In genomic region chr10:42950252-42950751, GRCm38 (mm10) we compare ENCODE assay signal across 8 mouse cellular contexts.
DNase-seq lines count a peak whose midpoint lies in the region; ATAC-seq lines count a peak whose summit lies in the region.

No protein-coding gene starts in this region.

- H3K4me1 ChIP-seq in intestine, embryonic 14.5 days (replicated peaks; ENCODE audit: control insufficient read depth, insufficient read depth, low read length): peaks cover 14% of the 10 kb centered on the region

- H3K4me2 ChIP-seq in intestine, embryonic 14.5 days (ENCODE audit: low read length): peak overlapping the region; percentile 41

- H3K9ac ChIP-seq in intestine, embryonic 14.5 days (ENCODE audit: low read length): no peak overlapping the region

- 0% methylated on average over 7 of the region's 8 CpGs for WGBS in intestine, embryonic 14.5 days

- peak; percentile 85 for DNase-seq in heart, adult 11 months
- no peak for DNase-seq in heart, adult 9 months (ENCODE audit: low spot score in 2 of 2)
- peak; percentile 85 for DNase-seq in embryo, embryonic 9.5 days (ENCODE audit: extremely low spot score)
- no peak for DNase-seq in intestine, embryonic 14.5 days (ENCODE audit: low spot score)
- DNase-seq in mesoderm, embryonic 11.5 days (ENCODE audit: low read depth, low spot score): peak; percentile 73
- no peak for DNase-seq in left cerebral cortex, postnatal 14 days (ENCODE audit: low spot score in 2 of 2)
- DNase-seq in layer of hippocampus, postnatal 36 days: no peak

- intact Hi-C loops in left cerebral cortex, postnatal 14 days (cut with DNase I): no loop called here

- no peaks in the 10 kb centered on the region for H3K36me3 ChIP-seq in intestine, embryonic 14.5 days (ENCODE audit: control insufficient read depth, insufficient read depth, low read length)

- H3K27me3 ChIP-seq in intestine, embryonic 14.5 days (replicated peaks; ENCODE audit: control insufficient read depth, insufficient read depth, low read length): no peaks in the 10 kb centered on the region

- H3K9me3 ChIP-seq in intestine, embryonic 14.5 days (ENCODE audit: control insufficient read depth, low read length): no peaks in the 10 kb centered on the region

- ATAC-seq in intestine, embryonic 14.5 days (replicated peaks; ENCODE audit: low FRiP score, low TSS enrichment, low read depth): peak; percentile 85
- no peak for ATAC-seq in inflammation-experienced regulatory T-cells, adult 6 months

- peak overlapping the region; percentile 4; the same call in 1 of the 2 replicates for H3K4me3 ChIP-seq in intestine, embryonic 14.5 days (ENCODE audit: low read depth, low read length)

- peak overlapping the region; percentile 62 for H3K27ac ChIP-seq in intestine, embryonic 14.5 days (ENCODE audit: low read depth)

Comparison
In these comparisons a context has a peak if more than half of its experiments do, and no peak if none do; other contexts are left out.
1. DNase-seq: peak in heart, adult 11 months (single experiment), embryo, embryonic 9.5 days (single experiment) and mesoderm, embryonic 11.5 days (single experiment); none in heart, adult 9 months (0 of 2), intestine, embryonic 14.5 days (single experiment), left cerebral cortex, postnatal 14 days (0 of 2) and layer of hippocampus, postnatal 36 days (0 of 2).